Mouse (Mus musculus) intestine, postnatal 0 days (tissue): Measurements from ENCODE around the gene Slc13a3. TPM values are rescaled to one million over a fixed set of nuclear protein-coding genes. Genes with fewer than 3 reads are reported as not detected.
A peak's percentile ranks its signal among the peaks of the same experiment; 100 is the strongest.

Source experiments
- ATAC-seq: fragments of 200-750 bp; cut with Nextera tagmentation; 2 replicates; pipeline ENCODE4 v1.8.0; 2017; ENCODE audit warnings: mild to moderate bottlenecking, moderate TSS enrichment, moderate library complexity
- H3K27ac ChIP-seq: fragments of 300-500 bp; sonication (generic); 2 replicates; pipeline ENCODE4 v1.5.1; 2014; ENCODE audit warnings: mild to moderate bottlenecking, low read depth, low read length, moderate library complexity
- H3K27me3 ChIP-seq: fragments of 300-500 bp; sonication (generic); replicated peaks from 2 replicates; pipeline ENCODE4 v1.6.1; 2014; ENCODE audit warnings: low read length, mixed read lengths; ENCODE audit not compliant: control insufficient read depth, insufficient read depth
- H3K36me3 ChIP-seq: fragments of 300-500 bp; sonication (generic); 2 replicates; pipeline ENCODE4 v1.6.1; 2014; ENCODE audit warnings: mild to moderate bottlenecking, moderate library complexity; ENCODE audit not compliant: control insufficient read depth, insufficient read depth
- H3K4me1 ChIP-seq: fragments of 300-500 bp; sonication (generic); replicated peaks from 2 replicates; pipeline ENCODE4 v1.6.1; 2014; ENCODE audit warnings: antibody characterized with exemption, low read length, mixed read lengths; ENCODE audit not compliant: control insufficient read depth, insufficient read depth
- H3K4me2 ChIP-seq: fragments of 300-500 bp; sonication (generic); replicated peaks from 2 replicates; pipeline ENCODE4 v1.6.1; 2014; ENCODE audit warnings: low read depth, mild to moderate bottlenecking, moderate library complexity
- H3K4me3 ChIP-seq: fragments of 300-500 bp; sonication (generic); 2 replicates; pipeline ENCODE4 v1.5.1; 2014; ENCODE audit warnings: low read depth, low read length
- H3K9ac ChIP-seq: fragments of 300-500 bp; sonication (generic); 2 replicates; pipeline ENCODE4 v1.6.1; 2014; ENCODE audit warnings: mild to moderate bottlenecking, low read depth, low read length
- H3K9me3 ChIP-seq: fragments of 300-500 bp; sonication (generic); 2 replicates; pipeline ENCODE4 v1.6.1; 2016; ENCODE audit warnings: mixed run types; ENCODE audit not compliant: control insufficient read depth
- CTCF ChIP-seq: sonication (generic); IDR thresholded peaks from 2 replicates; pipeline ENCODE4 v1.5.1; 2016; ENCODE audit warnings: low read depth, mild to moderate bottlenecking, control low read depth, antibody characterized with exemption, moderate library complexity
- WGBS: fragments of 180-500 bp; shearing (Covaris S2); extraction: QIAGEN DNeasy Blood & Tissue Kit; methylation state at CpG from one replicate; pipeline ENCODE4 v1.1.7; 2014; 5-methylcytosine and 5-hydroxymethylcytosine counted together
- polyA plus RNA-seq: library from polyadenylated mRNA; unstranded; fragments of >200 nt; fragmentation: Nextera tagmentation; extraction: Ambion mirVana; gene quantifications from 2 replicates; pipeline ENCODE4 v1.2.1, GENCODE M21; 2015

The Slc13a3 gene
- polyA plus RNA-seq, 1 experiment from 2014 or later = not detected

GRCm38 (mm10) chr2:165392156-165392555 is 80.9 kb downstream of the Slc13a3 start:
- Histone ChIP-seq H3K27ac (no peak overlapping the region), H3K9me3 (no peaks in the 10 kb centered on the region), H3K4me1 (0 out of 2 replicates have a peak, but pooled peaks cover 5% of the 10 kb centered on the region), H3K4me3 (no peak overlapping the region), H3K36me3 (no peaks in the 10 kb centered on the region), H3K27me3 (no peaks in the 10 kb centered on the region; the same call in 1 of the 2 replicates), H3K4me2 (no peak overlapping the region), H3K9ac (no peak overlapping the region)
- ATAC-seq = no peak
- TF ChIP-seq CTCF = no peak
- WGBS = 86% methylated on average over 4 of the region's 4 CpGs

- ATAC-seq = no peak
- no peaks in the 10 kb centered on the region for H3K9me3 ChIP-seq
- no peaks in the 10 kb centered on the region; the same call in 1 of the 2 replicates for H3K36me3 ChIP-seq
- H3K27ac ChIP-seq = no peak overlapping the region
- 0 out of 2 replicates have a peak, but pooled peaks cover 5% of the 10 kb centered on the region for H3K4me1 ChIP-seq
- WGBS = 18% methylated on average over 8 of the region's 8 CpGs
- H3K4me2 ChIP-seq = no peak overlapping the region
- no peak overlapping the region for H3K9ac ChIP-seq
- no peak overlapping the region for H3K4me3 ChIP-seq
- no peaks in the 10 kb centered on the region; the same call in 1 of the 2 replicates for H3K27me3 ChIP-seq
- TF ChIP-seq CTCF = peak; percentile 88
These were observed 81.5 kb downstream of the Slc13a3 start for GRCm38 (mm10) chr2:165391561-165391960.

GRCm38 (mm10) chr2:165389299-165389952 is 83.6 kb downstream of the Slc13a3 start:
- Histone ChIP-seq H3K9ac (no peak overlapping the region), H3K4me1 (0 out of 2 replicates have a peak, but pooled peaks cover 5% of the 10 kb centered on the region), H3K27ac (no peak overlapping the region), H3K9me3 (no peaks in the 10 kb centered on the region), H3K4me2 (no peak overlapping the region), H3K4me3 (no peak overlapping the region), H3K27me3 (no peaks in the 10 kb centered on the region; the same call in 1 of the 2 replicates), H3K36me3 (peaks cover 11% of the 10 kb centered on the region)
- 48% methylated on average over 6 of the region's 6 CpGs for WGBS
- TF ChIP-seq CTCF = no peak
- ATAC-seq = no peak

- H3K27ac ChIP-seq = no peak within 1 kb of the TSS; the same call in 1 of the 2 replicates
- H3K27me3 ChIP-seq = no peaks in the 10 kb centered on the region; the same call in 1 of the 2 replicates
- H3K9ac ChIP-seq = peak within 1 kb of the TSS; percentile 71
- H3K4me2 ChIP-seq = peak within 1 kb of the TSS; percentile 90
- peak; percentile 8; the same call in 1 of the 2 replicates for TF ChIP-seq CTCF
- peak; percentile 84 for ATAC-seq
- H3K4me1 ChIP-seq = 0 out of 2 replicates have a peak, but pooled peaks cover 5% of the 10 kb centered on the region
- no peaks in the 10 kb centered on the region for H3K9me3 ChIP-seq
- H3K4me3 ChIP-seq = peak within 1 kb of the TSS; percentile 68
- H3K36me3 ChIP-seq = peaks cover 23% of the 10 kb centered on the region
- under 1% methylated on average over 40 of the region's 40 CpGs for WGBS
These were observed 85.1 kb downstream of the Slc13a3 start, which contains the start of gene Zfp334 for GRCm38 (mm10) chr2:165387844-165388495. TSS of gene Zfp334 (minus strand) at chr2:165388259.

- 0 out of 2 replicates have a peak, but pooled peaks cover 5% of the 10 kb centered on the region for H3K4me1 ChIP-seq
- peak overlapping the region; percentile 71 for H3K9ac ChIP-seq
- no peak overlapping the region for H3K27ac ChIP-seq
- H3K4me2 ChIP-seq = peak overlapping the region; percentile 90
- H3K27me3 ChIP-seq = no peaks in the 10 kb centered on the region; the same call in 1 of the 2 replicates
- peak overlapping the region; percentile 68 for H3K4me3 ChIP-seq
- peaks cover 29% of the 10 kb centered on the region for H3K36me3 ChIP-seq
- WGBS = 14% methylated on average over 4 of the region's 4 CpGs
- ATAC-seq = no peak
- no peaks in the 10 kb centered on the region for H3K9me3 ChIP-seq
- no peak for TF ChIP-seq CTCF
These were observed 85.7 kb downstream of the Slc13a3 start for GRCm38 (mm10) chr2:165387370-165387769.

DNA sequence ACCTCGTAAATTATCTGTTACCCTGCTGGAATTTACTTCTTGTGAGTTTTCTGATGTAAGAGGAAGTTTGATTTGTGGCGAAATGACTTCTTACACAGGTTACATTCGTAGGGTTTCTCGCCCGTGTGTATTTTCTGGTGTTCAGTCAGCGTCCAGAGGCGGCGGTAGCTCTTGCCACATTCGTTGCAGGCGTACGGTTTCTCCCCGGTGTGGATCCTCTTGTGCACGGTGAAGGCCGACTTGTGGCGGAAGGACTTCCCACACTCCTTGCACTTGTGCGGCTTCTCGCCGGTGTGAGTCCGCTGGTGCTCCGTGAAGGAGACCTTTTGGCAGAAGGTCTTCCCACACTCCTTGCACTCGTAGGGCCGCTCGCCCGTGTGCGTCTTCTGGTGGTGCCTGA is 93.0 kb downstream of the Slc13a3 start:
- 96% methylated on average over 25 of the region's 25 CpGs for WGBS
- Histone ChIP-seq H3K36me3 (peaks cover 67% of the 10 kb centered on the region), H3K4me3 (no peak overlapping the region), H3K9me3 (no peaks in the 10 kb centered on the region; the same call in none of the 2 replicates), H3K27ac (no peak overlapping the region), H3K9ac (no peak overlapping the region), H3K4me2 (no peak overlapping the region), H3K4me1 (no peaks in the 10 kb centered on the region), H3K27me3 (no peaks in the 10 kb centered on the region)
- no peak for TF ChIP-seq CTCF
- no peak for ATAC-seq
